Mouse (Mus musculus) CH12.LX (cell line): ENCODE measurements at regions not wholly inside any gene's neighbourhood (a gene's known extent, or its start where the extent isn't known, plus 50 kb on each side); places are given as distances from the start of the nearest gene placed in this dataset.

ENCODE experiments used
- DNase-seq: peaks from one replicate; pipeline ENCODE4 v3.0.0-alpha.2; 2013; ENCODE audit errors: extremely low read depth
- H3K27ac ChIP-seq: 2 replicates; pipeline ENCODE4 v1.5.1; 2012; ENCODE audit warnings: low read depth, mild to moderate bottlenecking, control low read depth, moderate library complexity; ENCODE audit not compliant: insufficient read depth
- H3K27me3 ChIP-seq: replicated peaks from 2 replicates; pipeline ENCODE3; 2012; ENCODE audit warnings: inconsistent platforms
- H3K36me3 ChIP-seq, 2 experiments: replicated peaks in 1 of 2; 2 replicates each; pipeline versions ENCODE3 to v1.6.1; 2012; ENCODE audit warnings: inconsistent platforms in 1 of 2, low read length in 1 of 2, mild to moderate bottlenecking in 1 of 2, mixed read lengths in 1 of 2, moderate library complexity in 1 of 2; ENCODE audit not compliant: control insufficient read depth in 1 of 2, insufficient read depth in 1 of 2
- H3K4me1 ChIP-seq, 2 experiments: 2 replicates each; pipeline ENCODE4 v1.6.1; 2012; ENCODE audit warnings: inconsistent platforms in 1 of 2, moderate library complexity in 1 of 2; ENCODE audit not compliant: insufficient read depth in 2 of 2, control insufficient read depth in 1 of 2
- H3K4me2 ChIP-seq: 2 replicates; pipeline ENCODE4 v1.6.1; 2012; ENCODE audit warnings: low read depth, mild to moderate bottlenecking, control low read depth; ENCODE audit not compliant: poor library complexity, insufficient read depth, severe bottlenecking
- H3K4me3 ChIP-seq, 3 experiments: fragments of 150-350 bp in 1 of 3; sonication (generic) in 1 of 3; replicated peaks in 1 of 3; 2 replicates each; pipeline versions ENCODE3 to v1.5.1; 2011 to 2012; ENCODE audit warnings: low read depth in 2 of 3, low read length in 2 of 3, mild to moderate bottlenecking in 2 of 3, moderate library complexity in 2 of 3, control low read depth in 1 of 3, improper control_type of control experiment in 1 of 3, inconsistent platforms in 1 of 3, mixed read lengths in 1 of 3; ENCODE audit not compliant: poor library complexity in 1 of 3
- H3K79me2 ChIP-seq: replicated peaks from 2 replicates; pipeline ENCODE4 v1.6.1; 2012; ENCODE audit warnings: mild to moderate bottlenecking, moderate library complexity; ENCODE audit not compliant: control insufficient read depth, poor library complexity, insufficient read depth, severe bottlenecking; ENCODE audit errors: extremely low read depth
- H3K9ac ChIP-seq: 2 replicates; pipeline ENCODE4 v1.6.1; 2012; ENCODE audit warnings: low read depth, mild to moderate bottlenecking, control low read depth, moderate library complexity; ENCODE audit not compliant: insufficient read depth
- H3K9me3 ChIP-seq: replicated peaks from 2 replicates; pipeline ENCODE3; 2012; ENCODE audit warnings: low read length, inconsistent platforms, mixed read lengths
- BHLHE40 ChIP-seq: IDR thresholded peaks from 2 replicates; pipeline ENCODE4 v1.6.1; 2011; ENCODE audit warnings: mild to moderate bottlenecking, low read depth, low read length, improper control_type of control experiment
- CTCF ChIP-seq, 2 experiments: IDR thresholded peaks in 1 of 2; conservative IDR thresholded peaks in 1 of 2; 2 replicates each; pipeline ENCODE4 v1.5.1; 2011 to 2012; ENCODE audit warnings: low read depth in 2 of 2, low read length in 2 of 2, improper control_type of control experiment in 1 of 2, inconsistent platforms in 1 of 2, mild to moderate bottlenecking in 1 of 2, moderate library complexity in 1 of 2
- E2F4 ChIP-seq: IDR thresholded peaks from 2 replicates; pipeline ENCODE4 v1.6.1; 2011; ENCODE audit warnings: low read depth, low read length, improper control_type of control experiment; ENCODE audit not compliant: insufficient replicate concordance
- EP300 ChIP-seq: IDR thresholded peaks from 2 replicates; pipeline ENCODE4 v1.6.1; 2011; ENCODE audit warnings: low read length, improper control_type of control experiment
- ETS1 ChIP-seq: conservative IDR thresholded peaks from 2 replicates; pipeline ENCODE4 v1.6.1; 2012; ENCODE audit warnings: low read depth, mild to moderate bottlenecking, inconsistent platforms, low read length, improper control_type of control experiment, moderate library complexity
- GABPA ChIP-seq: IDR thresholded peaks from 2 replicates; pipeline ENCODE4 v1.6.1; 2012; ENCODE audit warnings: low read depth, low read length, improper control_type of control experiment, inconsistent platforms; ENCODE audit not compliant: insufficient replicate concordance
- HCFC1 ChIP-seq: IDR thresholded peaks from 2 replicates; pipeline ENCODE4 v1.6.1; 2012; ENCODE audit warnings: low read depth, mild to moderate bottlenecking, inconsistent platforms, low read length, improper control_type of control experiment
- IRF4 ChIP-seq: IDR thresholded peaks from 2 replicates; pipeline ENCODE4 v1.6.1; 2014; ENCODE audit warnings: low read depth, mild to moderate bottlenecking, inconsistent platforms, low read length, improper control_type of control experiment
- JUN ChIP-seq: IDR thresholded peaks from 2 replicates; pipeline ENCODE4 v1.6.1; 2011; ENCODE audit warnings: low read depth, mild to moderate bottlenecking, low read length, improper control_type of control experiment, moderate library complexity; ENCODE audit not compliant: insufficient read depth
- KAT2A ChIP-seq: IDR thresholded peaks from 2 replicates; pipeline ENCODE4 v1.6.1; 2012; ENCODE audit warnings: low read length, improper control_type of control experiment, inconsistent platforms; ENCODE audit not compliant: insufficient replicate concordance
- MAFK ChIP-seq: IDR thresholded peaks from 2 replicates; pipeline ENCODE4 v1.6.1; 2011; ENCODE audit warnings: low read length, improper control_type of control experiment; ENCODE audit not compliant: insufficient replicate concordance
- MAZ ChIP-seq: IDR thresholded peaks from 2 replicates; pipeline ENCODE4 v1.6.1; 2012; ENCODE audit warnings: low read depth, mild to moderate bottlenecking, inconsistent platforms, low read length, improper control_type of control experiment, moderate library complexity
- NRF1 ChIP-seq: IDR thresholded peaks from 2 replicates; pipeline ENCODE4 v1.6.1; 2014; ENCODE audit warnings: low read depth, mild to moderate bottlenecking, inconsistent platforms, low read length, improper control_type of control experiment, moderate library complexity
- PAX5 ChIP-seq: IDR thresholded peaks from 2 replicates; pipeline ENCODE4 v1.6.1; 2012; ENCODE audit warnings: low read length, inconsistent platforms, mixed read lengths
- POLR2AphosphoS2 ChIP-seq: IDR thresholded peaks from 2 replicates; pipeline ENCODE4 v1.6.1; 2011; ENCODE audit warnings: low read depth, low read length, improper control_type of control experiment
- RAD21 ChIP-seq: IDR thresholded peaks from 2 replicates; pipeline ENCODE4 v1.6.1; 2011; ENCODE audit warnings: low read depth, mild to moderate bottlenecking, low read length, improper control_type of control experiment, moderate library complexity
- RCOR1 ChIP-seq: conservative IDR thresholded peaks from 2 replicates; pipeline ENCODE4 v1.6.1; 2012; ENCODE audit warnings: low read depth, mild to moderate bottlenecking, inconsistent platforms, low read length, improper control_type of control experiment
- SIN3A ChIP-seq: IDR thresholded peaks from 2 replicates; pipeline ENCODE4 v1.6.1; 2012; ENCODE audit warnings: low read length, improper control_type of control experiment, inconsistent platforms
- SMC3 ChIP-seq: IDR thresholded peaks from 2 replicates; pipeline ENCODE4 v1.6.1; 2011; ENCODE audit warnings: low read depth, low read length, improper control_type of control experiment
- TBP ChIP-seq: conservative IDR thresholded peaks from 2 replicates; pipeline ENCODE4 v1.6.1; 2011; ENCODE audit warnings: low read depth, low read length, improper control_type of control experiment
- UBTF ChIP-seq: IDR thresholded peaks from 2 replicates; pipeline ENCODE4 v1.6.1; 2012; ENCODE audit warnings: low read depth, mild to moderate bottlenecking, inconsistent platforms, low read length, improper control_type of control experiment, moderate library complexity
- USF2 ChIP-seq: conservative IDR thresholded peaks from 2 replicates; pipeline ENCODE4 v1.6.1; 2011; ENCODE audit warnings: low read depth, low read length, improper control_type of control experiment
- ZC3H11A ChIP-seq: IDR thresholded peaks from 2 replicates; pipeline ENCODE4 v1.6.1; 2012; ENCODE audit warnings: low read depth, mild to moderate bottlenecking, inconsistent platforms, low read length, improper control_type of control experiment
- ZNF384 ChIP-seq: IDR thresholded peaks from 2 replicates; pipeline ENCODE4 v1.6.1; 2012; ENCODE audit warnings: low read depth, low read length, improper control_type of control experiment, inconsistent platforms
- dilution Hi-C: fragments of 300-500 bp; cut with MboI; formaldehyde crosslinking; loops from 2 replicates; pipeline ENCODE4 v1.14.3; 2020; ENCODE audit warnings: low sequenced_read_pairs; ENCODE audit not compliant: extremely low pct_unique_long_range_greater_than_20kb, extremely low pct_ligation_motif_present
- in situ Hi-C: fragments of 300-500 bp; cut with MboI; formaldehyde crosslinking; loops from 3 replicates; pipeline ENCODE4 v1.14.3; 2019; ENCODE audit warnings: low sequenced_read_pairs, low pct_ligation_motif_present, low pct_unique_long_range_greater_than_20kb, mixed read lengths

- in situ Hi-C loops, result no loop called here
- Histone ChIP-seq H3K27me3 (peaks cover 2% of the 10 kb centered on the region), H3K4me2 (no peak overlapping the region), H3K27ac (no peak overlapping the region), H3K79me2 (no peaks in the 10 kb centered on the region), H3K9ac (no peak overlapping the region)
- TF ChIP-seq SIN3A, result no peak
- no peak for TF ChIP-seq IRF4
- TF ChIP-seq E2F4, result no peak
- no peak for TF ChIP-seq JUN
- no peak for TF ChIP-seq ZNF384
- TF ChIP-seq, all 38 proteins: peak for 0
- Histone ChIP-seq H3K4me3 (no peak overlapping the region), H3K9me3 (no peaks in the 10 kb centered on the region), H3K36me3 (no peaks in the 10 kb centered on the region), H3K4me1 (peaks cover 3 to 13% of the 10 kb centered on the region in 2 experiments; a peak in 2 of 4 replicates)
- no peak for DNase-seq
- dilution Hi-C loops, result no loop called here
Observed at GRCm38 (mm10) chr14:76617447-76617846, 60.8 kb upstream of the Serp2 start.

DNA sequence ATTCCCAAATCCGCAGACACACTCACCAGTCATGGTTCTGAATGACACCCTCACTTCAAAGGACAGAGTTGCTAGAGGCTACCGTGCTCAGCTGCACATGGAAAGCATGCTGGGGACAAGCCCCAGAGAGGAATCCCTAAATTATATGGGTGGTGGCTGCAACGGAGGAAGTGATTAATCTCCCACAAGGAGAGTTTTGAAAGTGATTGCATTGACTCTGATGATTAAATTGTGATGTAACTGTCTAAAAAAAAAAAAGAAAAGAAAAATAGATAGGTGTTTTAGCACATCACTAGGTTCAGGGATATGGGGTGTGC, 59.6 kb upstream of the Serp2 start:
- Histone ChIP-seq H3K4me1 (peaks cover 3 to 13% of the 10 kb centered on the region in 2 experiments; a peak in 2 of 4 replicates), H3K4me3 (no peak overlapping the region), H3K27ac (no peak overlapping the region), H3K9me3 (no peaks in the 10 kb centered on the region), H3K4me2 (no peak overlapping the region), H3K36me3 (no peaks in the 10 kb centered on the region), H3K9ac (no peak overlapping the region), H3K79me2 (no peaks in the 10 kb centered on the region), H3K27me3 (peaks cover 2% of the 10 kb centered on the region)
- no peak for DNase-seq
- dilution Hi-C loops, result no loop called here
- no peak for TF ChIP-seq JUN
- TF ChIP-seq E2F4, result no peak
- TF ChIP-seq RAD21, result no peak
- TF ChIP-seq NRF1, result no peak
- TF ChIP-seq MAFK, result no peak
- in situ Hi-C loops, result no loop called here

DNA sequence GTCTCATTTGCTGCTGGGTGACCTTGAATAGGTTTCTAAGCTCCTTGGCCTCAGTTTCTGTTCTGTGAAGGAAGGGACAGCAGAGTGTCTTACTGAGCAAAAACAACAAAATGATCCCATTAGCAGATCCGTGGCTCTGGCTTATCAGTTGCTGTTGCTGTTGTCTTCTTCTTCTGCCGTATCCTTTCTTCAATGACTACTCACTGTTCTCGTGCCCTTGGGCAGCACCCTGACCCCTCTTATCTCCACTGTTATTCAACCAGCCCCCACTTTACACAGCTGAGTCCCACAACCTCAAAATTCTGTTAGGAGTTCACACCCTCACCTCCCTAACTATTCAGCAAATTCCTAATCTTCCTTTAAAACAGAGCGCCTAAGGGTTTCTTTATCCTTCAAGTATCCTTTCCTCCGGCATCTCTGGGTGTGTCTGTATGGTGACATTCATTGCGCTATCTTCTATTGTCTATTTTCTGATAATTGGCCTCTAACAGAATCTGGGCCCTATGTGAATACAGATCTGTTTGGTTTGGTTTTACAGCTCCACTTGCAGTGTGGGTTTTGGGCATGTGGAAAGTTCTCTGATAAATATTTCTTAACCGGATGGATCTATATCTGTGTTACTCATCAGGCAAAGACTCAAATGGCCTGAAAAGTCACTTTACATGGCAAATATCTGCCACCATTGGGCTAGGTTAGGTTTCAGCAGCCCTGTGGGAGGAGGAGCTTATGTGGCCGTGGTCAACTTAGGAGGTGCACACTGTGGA, 59.1 kb upstream of the Serp2 start:
- no peaks in the 10 kb centered on the region for H3K79me2 ChIP-seq
- no peaks in the 10 kb centered on the region for H3K36me3 ChIP-seq
- dilution Hi-C loops, result no loop called here
- no peak overlapping the region for H3K4me2 ChIP-seq
- H3K9me3 ChIP-seq, result no peaks in the 10 kb centered on the region
- no peak overlapping the region for H3K27ac ChIP-seq
- no peak overlapping the region for H3K4me3 ChIP-seq
- H3K9ac ChIP-seq, result no peak overlapping the region
- peaks cover 3 to 13% of the 10 kb centered on the region in 2 experiments; a peak in 2 of 4 replicates for H3K4me1 ChIP-seq
- in situ Hi-C loops, result no loop called here
- DNase-seq, result no peak
- H3K27me3 ChIP-seq, result peaks cover 2% of the 10 kb centered on the region
- no peak for TF ChIP-seq TBP
- no peak for TF ChIP-seq CTCF (conservative IDR thresholded peaks at IDR 0.05 in 1 of 2, IDR thresholded peaks at IDR 0.05 in 1 of 2; ENCODE audit: low read depth in 2 of 2, low read length in 2 of 2)
- no peak for TF ChIP-seq JUN
- no peak for TF ChIP-seq PAX5
- TF ChIP-seq SMC3, result no peak
- TF ChIP-seq RAD21, result no peak
- TF ChIP-seq EP300, result no peak
- no peak for TF ChIP-seq POLR2AphosphoS2
- no peak for TF ChIP-seq KAT2A
- no peak for TF ChIP-seq USF2
- no peak for TF ChIP-seq ZC3H11A
- no peak for TF ChIP-seq ETS1
- TF ChIP-seq RCOR1, result no peak
- no peak for TF ChIP-seq HCFC1
- TF ChIP-seq MAZ, result no peak
- TF ChIP-seq UBTF, result no peak
- no peak for TF ChIP-seq IRF4
- TF ChIP-seq GABPA, result no peak
- TF ChIP-seq BHLHE40, result no peak
